Mouse (Mus musculus) small intestine, adult 2 months (tissue): ENCODE data around the gene Ankrd52.

Source experiments
- CTCF ChIP-seq: fragments of 200-500 bp; IDR thresholded peaks from 2 replicates; pipeline ENCODE4 v1.5.1; 2012; ENCODE audit warnings: low read depth, mild to moderate bottlenecking, control low read depth, inconsistent platforms, low read length, moderate library complexity, mixed read lengths; ENCODE audit not compliant: insufficient replicate concordance, insufficient read length; ENCODE audit errors: extremely low read depth
- POLR2A ChIP-seq: fragments of 200-500 bp; IDR thresholded peaks from 2 replicates; pipeline ENCODE4 v1.6.1; 2012; ENCODE audit warnings: low read depth, mild to moderate bottlenecking, control low read depth, inconsistent platforms, low read length, moderate library complexity

- TF ChIP-seq CTCF = no peak
- TF ChIP-seq POLR2A = no peak
These were observed 58.4 kb downstream of the Ankrd52 start for GRCm38 (mm10) chr10:128435186-128435823.
